Mouse (Mus musculus): ENCODE data around the gene Fstl1. TPM values are rescaled to one million over a fixed set of nuclear protein-coding genes. Genes with fewer than 3 reads are reported as not detected.
A peak's percentile ranks its signal among the peaks of the same experiment; 100 is the strongest.

The Fstl1 gene
- total and polyA plus RNA-seq, 3 experiments: 0.34 to 0.87 (median 0.59) TPM

GRCm38 (mm10) chr16:37807269-37807668 lies 30.6 kb downstream of the Fstl1 start:
- Histone ChIP-seq H3K79me2 (replicated peaks; ENCODE audit: control insufficient read depth, extremely low read depth, insufficient read depth, poor library complexity, severe bottlenecking) (no peaks in the 10 kb centered on the region), H3K36me3 (replicated peaks in 1 of 2; ENCODE audit: control insufficient read depth in 1 of 2, insufficient read depth in 1 of 2, low read length in 1 of 2) (no peaks in the 10 kb centered on the region), H3K27ac (ENCODE audit: insufficient read depth, low read depth) (no peak overlapping the region), H3K9ac (ENCODE audit: insufficient read depth, low read depth) (no peak overlapping the region), H3K4me3 (replicated peaks in 1 of 3; ENCODE audit: low read depth in 2 of 3, low read length in 2 of 3, poor library complexity in 1 of 3) (no peak overlapping the region), H3K9me3 (replicated peaks; ENCODE audit: low read length) (peaks cover 9% of the 10 kb centered on the region), H3K27me3 (replicated peaks) (no peaks in the 10 kb centered on the region), H3K4me1 (ENCODE audit: control insufficient read depth in 1 of 2, insufficient read depth in 2 of 2) (peaks cover 0 to 8% of the 10 kb centered on the region in 2 experiments; a peak in 3 of 4 replicates), H3K4me2 (ENCODE audit: insufficient read depth, low read depth, poor library complexity, severe bottlenecking) (no peak overlapping the region)
- in situ Hi-C loops (cut with MboI; ENCODE audit: low pct_ligation_motif_present, low pct_unique_long_range_greater_than_20kb, low sequenced_read_pairs): no loop called here
- no peak for DNase-seq (ENCODE audit: extremely low read depth)
- dilution Hi-C loops (cut with MboI; ENCODE audit: extremely low pct_ligation_motif_present, extremely low pct_unique_long_range_greater_than_20kb, low sequenced_read_pairs): no loop called here
- TF ChIP-seq CTCF (conservative IDR thresholded peaks at IDR 0.05 in 1 of 2, IDR thresholded peaks at IDR 0.05 in 1 of 2; ENCODE audit: low read depth in 2 of 2, low read length in 2 of 2) (0 out of 4 replicates have a peak, but pooled peaks of 1 of the 2 experiments have one; percentile 7), IRF4 (IDR thresholded peaks at IDR 0.05; ENCODE audit: low read depth, low read length) (no peak)

GRCm38 (mm10) chr16:37808866-37809622 lies 32.4 kb downstream of the Fstl1 start:
- TF ChIP-seq RAD21 (IDR thresholded peaks at IDR 0.05; ENCODE audit: low read depth, low read length) (no peak), SIN3A (IDR thresholded peaks at IDR 0.05; ENCODE audit: low read length) (no peak), HCFC1 (IDR thresholded peaks at IDR 0.05; ENCODE audit: low read depth, low read length) (no peak), USF1 (IDR thresholded peaks at IDR 0.05; ENCODE audit: low read depth, low read length) (no peak)
- no peaks in the 10 kb centered on the region for H3K79me2 ChIP-seq (replicated peaks; ENCODE audit: control insufficient read depth, extremely low read depth, insufficient read depth, poor library complexity, severe bottlenecking)
- no peak overlapping the region for H3K4me3 ChIP-seq (replicated peaks in 1 of 3; ENCODE audit: low read depth in 2 of 3, low read length in 2 of 3, poor library complexity in 1 of 3)
- peaks cover 9 to 25% of the 10 kb centered on the region in 2 experiments for H3K4me1 ChIP-seq (ENCODE audit: control insufficient read depth in 1 of 2, insufficient read depth in 2 of 2)
- no peak overlapping the region for H3K9ac ChIP-seq (ENCODE audit: insufficient read depth, low read depth)
- no peaks in the 10 kb centered on the region for H3K36me3 ChIP-seq (replicated peaks in 1 of 2; ENCODE audit: control insufficient read depth in 1 of 2, insufficient read depth in 1 of 2, low read length in 1 of 2)
- H3K27me3 ChIP-seq (replicated peaks): no peaks in the 10 kb centered on the region
- in situ Hi-C loops (cut with MboI; ENCODE audit: low pct_ligation_motif_present, low pct_unique_long_range_greater_than_20kb, low sequenced_read_pairs): no loop called here
- no peak overlapping the region for H3K4me2 ChIP-seq (ENCODE audit: insufficient read depth, low read depth, poor library complexity, severe bottlenecking)
- no peak for DNase-seq (ENCODE audit: extremely low read depth)
- no peak overlapping the region for H3K27ac ChIP-seq (ENCODE audit: insufficient read depth, low read depth)
- dilution Hi-C loops (cut with MboI; ENCODE audit: extremely low pct_ligation_motif_present, extremely low pct_unique_long_range_greater_than_20kb, low sequenced_read_pairs): no loop called here
- peaks cover 9% of the 10 kb centered on the region for H3K9me3 ChIP-seq (replicated peaks; ENCODE audit: low read length)

GRCm38 (mm10) chr16:37809623-37809992 lies 32.9 kb downstream of the Fstl1 start:
- in situ Hi-C loops (cut with MboI; ENCODE audit: low pct_ligation_motif_present, low pct_unique_long_range_greater_than_20kb, low sequenced_read_pairs): no loop called here
- DNase-seq (ENCODE audit: extremely low read depth): no peak
- Histone ChIP-seq H3K79me2 (replicated peaks; ENCODE audit: control insufficient read depth, extremely low read depth, insufficient read depth, poor library complexity, severe bottlenecking) (no peaks in the 10 kb centered on the region), H3K9me3 (replicated peaks; ENCODE audit: low read length) (peaks cover 9% of the 10 kb centered on the region), H3K27me3 (replicated peaks) (no peaks in the 10 kb centered on the region), H3K9ac (ENCODE audit: insufficient read depth, low read depth) (no peak overlapping the region), H3K4me1 (ENCODE audit: control insufficient read depth in 1 of 2, insufficient read depth in 2 of 2) (peaks cover 9 to 27% of the 10 kb centered on the region in 2 experiments), H3K36me3 (replicated peaks in 1 of 2; ENCODE audit: control insufficient read depth in 1 of 2, insufficient read depth in 1 of 2, low read length in 1 of 2) (no peaks in the 10 kb centered on the region), H3K27ac (ENCODE audit: insufficient read depth, low read depth) (no peak overlapping the region), H3K4me2 (ENCODE audit: insufficient read depth, low read depth, poor library complexity, severe bottlenecking) (no peak overlapping the region), H3K4me3 (replicated peaks in 1 of 3; ENCODE audit: low read depth in 2 of 3, low read length in 2 of 3, poor library complexity in 1 of 3) (no peak overlapping the region)
- TF ChIP-seq SIN3A (IDR thresholded peaks at IDR 0.05; ENCODE audit: low read length) (no peak), NELFE (IDR thresholded peaks at IDR 0.05; ENCODE audit: low read depth, low read length) (no peak), ZC3H11A (IDR thresholded peaks at IDR 0.05; ENCODE audit: low read depth, low read length) (no peak)
- dilution Hi-C loops (cut with MboI; ENCODE audit: extremely low pct_ligation_motif_present, extremely low pct_unique_long_range_greater_than_20kb, low sequenced_read_pairs): no loop called here
